8 mouse cellular contexts compared by ENCODE assay signal in the genomic region with DNA sequence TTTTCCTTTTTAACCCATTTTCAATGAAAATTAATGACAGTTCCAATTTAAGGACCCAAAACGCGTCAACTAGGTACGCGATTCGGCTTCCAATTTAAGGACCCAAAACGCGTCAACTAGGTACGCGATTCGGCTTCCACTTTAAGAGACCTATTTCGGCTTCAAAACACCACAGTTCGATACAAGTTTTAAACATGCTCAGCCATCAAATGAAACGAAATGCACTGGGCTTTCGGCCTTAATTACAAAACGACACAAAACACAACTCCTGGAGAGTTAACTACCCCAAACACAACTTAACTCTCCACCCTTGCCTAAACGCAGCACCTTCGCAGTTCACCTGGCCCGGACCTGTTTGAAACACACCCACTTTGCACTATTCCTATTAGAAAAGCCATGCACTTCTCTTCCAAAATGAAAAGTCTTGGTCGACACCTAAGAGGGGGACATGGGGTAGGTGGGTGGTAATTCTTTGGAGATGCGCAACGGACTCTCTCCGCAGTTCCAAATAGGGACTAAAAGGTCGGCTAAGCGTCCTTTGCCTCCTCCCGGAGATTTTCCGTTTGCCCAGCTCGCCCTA. TPM values are rescaled to one million over a fixed set of nuclear protein-coding genes. Genes with fewer than 3 reads are reported as not detected.
DNase-seq lines count a peak whose midpoint lies in the region; ATAC-seq and TF ChIP-seq lines count a peak whose summit lies in the region.

No protein-coding gene starts in this region.

- DNase-seq in heart, embryonic 10.5 days (ENCODE audit: low spot score), result no peak
- DNase-seq in heart, postnatal 14 days, result no peak
- peak; percentile 31 for DNase-seq in 416B (ENCODE audit: low read depth)
- peak; percentile 59 for DNase-seq in liver, adult 2 months (ENCODE audit: extremely low read depth, low read depth, low spot score)
- DNase-seq in stomach, postnatal 0 days (ENCODE audit: low spot score), result no peak
- DNase-seq in left cerebral cortex, postnatal 25 days (ENCODE audit: low spot score in 2 of 2), result no peak

- peak overlapping the region; percentile 69 for H3K4me2 ChIP-seq in stomach, postnatal 0 days (replicated peaks; ENCODE audit: low read depth)

- H3K9me3 ChIP-seq in heart, embryonic 10.5 days, result no peaks in the 10 kb centered on the region
- no peaks in the 10 kb centered on the region for H3K9me3 ChIP-seq in stomach, postnatal 0 days (ENCODE audit: control insufficient read depth, low read length)

- no peak for TF ChIP-seq EP300 in stomach, postnatal 0 days (optimal IDR thresholded peaks at IDR 0.05)

- TF ChIP-seq POLR2A in embryonic fibroblast, embryonic 13.5 days (IDR thresholded peaks at IDR 0.05; ENCODE audit: low read depth, low read length), result 0 out of 2 replicates have a peak, but pooled peaks have one; percentile 8
- TF ChIP-seq POLR2A in liver, adult 2 months (IDR thresholded peaks at IDR 0.05; ENCODE audit: extremely low read depth, insufficient read depth, low read length), result no peak

- ATAC-seq in stomach, postnatal 0 days (ENCODE audit: low FRiP score, low TSS enrichment), result no peak
- no peak for ATAC-seq in erythroid progenitor cell, adult 5-6 weeks (replicated peaks; ENCODE audit: low FRiP score, poor library complexity, severe bottlenecking)

- intact Hi-C loops in heart, postnatal 14 days (cut with DNase I), result loop anchor here (5.0 kb wide), 2 partner anchors 220 to 230 kb away; partner anchors contain the start of genes Ccar1 and Herc4
- intact Hi-C loops in left cerebral cortex, postnatal 25 days (cut with DNase I), result loop anchor here (2.0 to 10.0 kb wide), 5 partner anchors 42 to 355 kb away; partner anchors contain the start of genes Herc4 and Rufy2

- H3K36me3 ChIP-seq in heart, embryonic 10.5 days, result peaks cover 8% of the 10 kb centered on the region
- peaks cover 7% of the 10 kb centered on the region for H3K36me3 ChIP-seq in liver, adult 2 months (ENCODE audit: control insufficient read depth, insufficient read depth, low read length)
- no peaks in the 10 kb centered on the region; the same call in 1 of the 2 replicates for H3K36me3 ChIP-seq in stomach, postnatal 0 days (ENCODE audit: control insufficient read depth, insufficient read depth, low read length)

- H3K4me1 ChIP-seq in heart, embryonic 10.5 days, result peaks cover 14% of the 10 kb centered on the region
- no peaks in the 10 kb centered on the region for H3K4me1 ChIP-seq in embryonic fibroblast, embryonic 13.5 days (ENCODE audit: control insufficient read depth, insufficient read depth, low read length)
- H3K4me1 ChIP-seq in liver, adult 2 months (ENCODE audit: control insufficient read depth, insufficient read depth, low read length), result peaks cover 7% of the 10 kb centered on the region
- H3K4me1 ChIP-seq in stomach, postnatal 0 days (replicated peaks; ENCODE audit: control insufficient read depth, insufficient read depth), result 0 out of 2 replicates have a peak, but pooled peaks cover 2% of the 10 kb centered on the region

- no peaks in the 10 kb centered on the region for H3K27me3 ChIP-seq in heart, embryonic 10.5 days (ENCODE audit: insufficient read depth, poor library complexity, severe bottlenecking)
- no peaks in the 10 kb centered on the region for H3K27me3 ChIP-seq in liver, adult 2 months (ENCODE audit: control insufficient read depth, insufficient read depth, low read length)
- no peaks in the 10 kb centered on the region for H3K27me3 ChIP-seq in stomach, postnatal 0 days (ENCODE audit: control insufficient read depth, insufficient read depth, low read length)

- peak overlapping the region; percentile 97 for H3K9ac ChIP-seq in liver, adult 2 months (ENCODE audit: low read depth, low read length)
- H3K9ac ChIP-seq in stomach, postnatal 0 days (ENCODE audit: low read length), result peak overlapping the region; percentile 99

- no peak for TF ChIP-seq CTCF in embryonic fibroblast, embryonic 13.5 days (IDR thresholded peaks at IDR 0.05; ENCODE audit: borderline replicate concordance, insufficient read depth, low read length)
- TF ChIP-seq CTCF in liver, adult 2 months (IDR thresholded peaks at IDR 0.05; ENCODE audit: low read depth, low read length), result no peak
- TF ChIP-seq CTCF in stomach, postnatal 0 days (IDR thresholded peaks at IDR 0.05; ENCODE audit: low read depth), result no peak

- peak overlapping the region; percentile 89 for H3K4me3 ChIP-seq in heart, embryonic 10.5 days
- peak overlapping the region; percentile 94 for H3K4me3 ChIP-seq in embryonic fibroblast, embryonic 13.5 days (ENCODE audit: insufficient read depth, low read length)
- peak overlapping the region; percentile 90 for H3K4me3 ChIP-seq in liver, adult 2 months (ENCODE audit: insufficient read depth, low read depth, low read length)
- H3K4me3 ChIP-seq in stomach, postnatal 0 days (ENCODE audit: low read depth, low read length), result peak overlapping the region; percentile 99

- peaks cover 15% of the 10 kb centered on the region; the same call in 1 of the 2 replicates for H3K79me2 ChIP-seq in liver, adult 2 months (ENCODE audit: control insufficient read depth, insufficient read depth, low read length)

- WGBS in heart, embryonic 10.5 days, result under 1% methylated on average over 27 of the region's 27 CpGs
- WGBS in liver, adult 2 months, result under 1% methylated on average over 27 of the region's 27 CpGs
- WGBS in stomach, postnatal 0 days, result under 1% methylated on average over 27 of the region's 27 CpGs

- peak overlapping the region; percentile 100 for H3K27ac ChIP-seq in heart, embryonic 10.5 days
- peak overlapping the region; percentile 98 for H3K27ac ChIP-seq in embryonic fibroblast, embryonic 13.5 days (ENCODE audit: insufficient read depth, low read length)
- H3K27ac ChIP-seq in liver, adult 2 months (replicated peaks; ENCODE audit: insufficient read depth, low read depth, low read length), result peak overlapping the region; percentile 96
- H3K27ac ChIP-seq in stomach, postnatal 0 days (replicated peaks), result peak overlapping the region; percentile 100

RNA-seq across cellular contexts. Expression of gene Hnrnph3, which starts 1.4 kb away (rescaled TPM):
- 83.7 and 115 TPM in 2 replicates for polyA plus RNA-seq in heart, embryonic 10.5 days (2016; fragmentation: Nextera tagmentation; extraction: Ambion mirVana)
- 10 to 100 TPM; 26.9 to 28.7 TPM for total RNA-seq in heart, postnatal 14 days (2021)
- polyA plus RNA-seq in embryonic fibroblast, embryonic 13.5 days (2011; ENCODE audit: insufficient read length, low read depth, missing spikeins), result 47.6 and 68.4 TPM in 2 replicates
- 12.9 and 14.4 TPM in 2 replicates for total RNA-seq in liver, adult 2 months (2014; rRNA removed)
- 3.9 and 4.5 TPM in 2 replicates for polyA plus RNA-seq in liver, adult 2 months (2012; rRNA removed)
- polyA plus RNA-seq in stomach, postnatal 0 days (2015; fragmentation: Nextera tagmentation; extraction: Ambion mirVana), result 24.9 and 26.4 TPM in 2 replicates
- 10 to 100 TPM; 46.3 to 52.0 TPM for total RNA-seq in left cerebral cortex, postnatal 25 days (2021)
- total RNA-seq in erythroid progenitor cell, adult 5-6 weeks (2015; ENCODE audit: low replicate concordance), result 28.9 and 56.2 TPM in 2 replicates
- total RNA-seq in erythroid progenitor cell, adult 5-6 weeks (2017; ENCODE audit: low replicate concordance), result 37.2 and 46.0 TPM in 2 replicates

RNA-seq across cellular contexts. Expression of gene Pbld2, which starts 1.5 kb away (rescaled TPM):
- 0.27 and 0.77 TPM in 2 replicates for polyA plus RNA-seq in heart, embryonic 10.5 days (2016; fragmentation: Nextera tagmentation; extraction: Ambion mirVana)
- 1 to 10 TPM; 4.3 to 4.9 TPM for total RNA-seq in heart, postnatal 14 days (2021)
- 2.3 TPM in 1 of 2 replicates, not detected in the other for polyA plus RNA-seq in embryonic fibroblast, embryonic 13.5 days (2011; ENCODE audit: insufficient read length, low read depth, missing spikeins)
- total RNA-seq in liver, adult 2 months (2014; rRNA removed), result 115 and 119 TPM in 2 replicates
- polyA plus RNA-seq in liver, adult 2 months (2012; rRNA removed), result 90.8 and 106 TPM in 2 replicates
- 14.6 and 15.0 TPM in 2 replicates for polyA plus RNA-seq in stomach, postnatal 0 days (2015; fragmentation: Nextera tagmentation; extraction: Ambion mirVana)
- total RNA-seq in left cerebral cortex, postnatal 25 days (2021), result 1 to 10 TPM; 2.1 to 2.4 TPM
- total RNA-seq in erythroid progenitor cell, adult 5-6 weeks (2015; ENCODE audit: low replicate concordance), result not detected in 2 replicates
- not detected in 2 replicates for total RNA-seq in erythroid progenitor cell, adult 5-6 weeks (2017; ENCODE audit: low replicate concordance)

RNA-seq across cellular contexts. Expression of gene Pbld1, which starts 37.3 kb away (rescaled TPM):
- 0.42 and 1.7 TPM in 2 replicates for polyA plus RNA-seq in heart, embryonic 10.5 days (2016; fragmentation: Nextera tagmentation; extraction: Ambion mirVana)
- 1 to 10 TPM in 1 of 2 experiments, under 1 TPM in 1; 0.41 to 1.5 TPM for total RNA-seq in heart, postnatal 14 days (2021)
- 0.42 TPM in 1 of 2 replicates, not detected in the other for polyA plus RNA-seq in embryonic fibroblast, embryonic 13.5 days (2011; ENCODE audit: insufficient read length, low read depth, missing spikeins)
- total RNA-seq in liver, adult 2 months (2014; rRNA removed), result 226 and 238 TPM in 2 replicates
- 166 and 174 TPM in 2 replicates for polyA plus RNA-seq in liver, adult 2 months (2012; rRNA removed)
- polyA plus RNA-seq in stomach, postnatal 0 days (2015; fragmentation: Nextera tagmentation; extraction: Ambion mirVana), result 1.2 TPM in 2 replicates
- total RNA-seq in left cerebral cortex, postnatal 25 days (2021), result under 1 TPM; 0.46 to 0.78 TPM
- not detected in 2 replicates for total RNA-seq in erythroid progenitor cell, adult 5-6 weeks (2015; ENCODE audit: low replicate concordance)
- 0.13 TPM in 1 of 2 replicates, not detected in the other for total RNA-seq in erythroid progenitor cell, adult 5-6 weeks (2017; ENCODE audit: low replicate concordance)

RNA-seq across cellular contexts. Expression of gene Rufy2, which starts 42.6 kb away (rescaled TPM):
- 14.6 and 17.7 TPM in 2 replicates for polyA plus RNA-seq in heart, embryonic 10.5 days (2016; fragmentation: Nextera tagmentation; extraction: Ambion mirVana)
- 10 to 100 TPM; 12.1 to 13.1 TPM for total RNA-seq in heart, postnatal 14 days (2021)
- 22.0 and 22.4 TPM in 2 replicates for polyA plus RNA-seq in embryonic fibroblast, embryonic 13.5 days (2011; ENCODE audit: insufficient read length, low read depth, missing spikeins)
- total RNA-seq in liver, adult 2 months (2014; rRNA removed), result 2.9 and 3.8 TPM in 2 replicates
- 0.78 and 0.83 TPM in 2 replicates for polyA plus RNA-seq in liver, adult 2 months (2012; rRNA removed)
- polyA plus RNA-seq in stomach, postnatal 0 days (2015; fragmentation: Nextera tagmentation; extraction: Ambion mirVana), result 10.3 and 12.8 TPM in 2 replicates
- total RNA-seq in left cerebral cortex, postnatal 25 days (2021), result 10 to 100 TPM; 79.0 to 84.4 TPM
- 1.4 and 3.8 TPM in 2 replicates for total RNA-seq in erythroid progenitor cell, adult 5-6 weeks (2015; ENCODE audit: low replicate concordance)
- total RNA-seq in erythroid progenitor cell, adult 5-6 weeks (2017; ENCODE audit: low replicate concordance), result 1.7 and 2.2 TPM in 2 replicates

Comparison
In these comparisons a context has a peak if more than half of its experiments do, and no peak if none do; other contexts are left out.
1. DNase-seq: peak in 416B (single experiment) and liver, adult 2 months (single experiment); none in heart, embryonic 10.5 days (single experiment), heart, postnatal 14 days (0 of 2), stomach, postnatal 0 days (single experiment) and left cerebral cortex, postnatal 25 days (0 of 2).
2. RNA of gene Pbld2, which starts 1.5 kb away (total RNA-seq): 115 to 119 TPM in liver, adult 2 months; 4.3 to 4.9 TPM in heart, postnatal 14 days, 2.1 to 2.4 TPM in left cerebral cortex, postnatal 25 days and not detected in erythroid progenitor cell, adult 5-6 weeks; every median in the first group is over 10 times any median in the second.
3. RNA of gene Pbld1, which starts 37.3 kb away (total RNA-seq): 226 to 238 TPM in liver, adult 2 months; 0.41 to 1.5 TPM in heart, postnatal 14 days, 0.46 to 0.78 TPM in left cerebral cortex, postnatal 25 days and 0.13 TPM in erythroid progenitor cell, adult 5-6 weeks; every median in the first group is over 10 times any median in the second.
4. Peak in every context shown above with its lines, with median percentiles within 50 percentile points of each other: H3K27ac ChIP-seq and H3K4me3 ChIP-seq.